Mouse (Mus musculus) layer of hippocampus, postnatal 25 days (tissue): ENCODE results near the gene Hivep1. TPM values are rescaled to one million over a fixed set of nuclear protein-coding genes. Genes with fewer than 3 reads are reported as not detected.

Experiments used
- DNase-seq, 2 experiments: peaks; one replicate each; pipeline ENCODE4 v3.0.0; 2022; ENCODE audit warnings: mixed read lengths in 2 of 2, low spot score in 1 of 2; ENCODE audit errors: extremely low spot score in 1 of 2
- total RNA-seq, 2 experiments: library from RNA; stranded (reverse); gene quantifications; 2 replicates each; pipeline ENCODE4 v1.2.3; 2021

Hivep1 gene
- total RNA-seq, 2 experiments from 2014 or later, result 23.3 to 28.0 TPM

GRCm38 (mm10) chr13:42193016-42193415 is 141.2 kb downstream of the Hivep1 start:
- no peak for DNase-seq

- DNase-seq, result no peak
These were observed 143.8 kb downstream of the Hivep1 start for GRCm38 (mm10) chr13:42195671-42196070.

GRCm38 (mm10) chr13:42197656-42198055 is 145.8 kb downstream of the Hivep1 start:
- DNase-seq, result no peak

- no peak for DNase-seq
These were observed 161.7 kb downstream of the Hivep1 start for GRCm38 (mm10) chr13:42213556-42213955.

- DNase-seq, result no peak
These were observed 170.6 kb downstream of the Hivep1 start for GRCm38 (mm10) chr13:42222401-42222800.

- no peak for DNase-seq
These were observed 177.0 kb downstream of the Hivep1 start for GRCm38 (mm10) chr13:42228849-42229248.

- no peak for DNase-seq
These were observed 182.1 kb downstream of the Hivep1 start for GRCm38 (mm10) chr13:42233741-42234419.

GRCm38 (mm10) chr13:42238520-42238919 is 186.7 kb downstream of the Hivep1 start:
- no peak for DNase-seq

GRCm38 (mm10) chr13:42242131-42242530 is 190.3 kb downstream of the Hivep1 start:
- DNase-seq, result no peak

Other genes with a start within 250 kb of the Hivep1 start
- under 1 TPM in 1 of 2 experiments, not detected in 1; 0.52 TPM for gene Adtrp, start 204.3 kb upstream of the Hivep1 start, total RNA-seq
- 1 to 10 TPM; 2.8 to 3.1 TPM for gene Edn1, start 249.5 kb downstream of the Hivep1 start, total RNA-seq